Mouse (Mus musculus): ENCODE results near the gene Scand1.
A peak's percentile ranks its signal among the peaks of the same experiment; 100 is the strongest.

The Scand1 gene

DNA sequence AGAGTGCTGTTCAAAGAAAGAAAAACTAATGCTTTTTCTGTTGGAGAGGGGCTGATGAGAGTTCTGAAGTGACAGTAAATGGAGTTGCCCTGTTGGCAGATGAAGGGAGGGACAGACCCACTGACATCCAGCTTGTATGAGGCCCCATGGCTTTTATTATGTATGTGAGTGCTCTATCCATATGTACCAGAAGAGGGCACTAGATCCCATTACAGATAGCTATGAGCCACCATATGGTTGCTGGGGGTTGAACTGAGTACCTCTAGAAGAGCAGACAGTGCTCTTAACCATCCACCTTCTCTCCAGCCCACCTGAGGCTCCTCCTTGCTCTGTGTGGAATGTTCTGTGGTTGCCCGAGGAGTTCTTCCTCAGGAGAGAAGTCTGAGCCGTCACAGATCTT is 6.7 kb downstream of the Scand1 start:
- no peak for DNase-seq

DNA sequence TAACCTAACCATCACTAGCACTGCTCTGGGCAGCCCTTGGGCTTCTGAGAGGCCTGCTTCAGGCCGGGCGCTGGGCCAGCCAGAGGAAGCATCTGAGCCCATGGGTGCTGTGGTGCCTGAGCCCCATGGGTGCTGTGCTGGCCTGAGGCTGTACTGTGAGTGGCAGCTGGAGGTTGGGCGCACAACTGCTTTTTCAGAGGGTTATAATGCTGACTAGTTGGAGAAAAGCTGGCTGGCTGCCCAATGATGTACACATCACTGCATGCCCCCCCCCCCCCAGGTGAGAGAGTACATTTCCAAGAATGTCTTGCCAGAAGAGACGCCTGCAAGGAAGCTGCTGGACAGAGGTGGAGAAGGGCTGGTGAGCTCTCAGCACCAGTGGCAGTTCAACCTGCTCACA is 8.2 kb downstream of the Scand1 start:
- DNase-seq = peak in 1 of 2 experiments; percentile 36

DNA sequence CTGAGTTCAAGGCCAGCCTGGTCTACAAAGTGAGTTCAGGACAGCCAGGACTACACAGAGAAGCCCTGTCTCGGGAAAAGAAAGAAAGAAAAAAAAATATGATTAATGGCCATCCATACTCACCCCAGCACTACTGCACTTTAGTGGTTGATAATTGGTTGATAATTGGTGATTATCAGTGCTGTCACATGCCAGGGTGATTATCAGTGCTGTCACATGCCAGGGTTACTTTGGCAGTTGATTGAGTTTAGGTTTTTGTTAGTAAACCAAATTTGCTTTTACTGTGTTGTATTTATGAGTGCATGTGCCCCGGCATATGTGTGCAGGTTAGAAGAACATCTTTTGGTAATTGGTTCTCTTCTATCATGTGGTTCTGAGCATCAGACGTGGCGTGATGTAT is 10.4 kb downstream of the Scand1 start:
- DNase-seq = no peak

DNA sequence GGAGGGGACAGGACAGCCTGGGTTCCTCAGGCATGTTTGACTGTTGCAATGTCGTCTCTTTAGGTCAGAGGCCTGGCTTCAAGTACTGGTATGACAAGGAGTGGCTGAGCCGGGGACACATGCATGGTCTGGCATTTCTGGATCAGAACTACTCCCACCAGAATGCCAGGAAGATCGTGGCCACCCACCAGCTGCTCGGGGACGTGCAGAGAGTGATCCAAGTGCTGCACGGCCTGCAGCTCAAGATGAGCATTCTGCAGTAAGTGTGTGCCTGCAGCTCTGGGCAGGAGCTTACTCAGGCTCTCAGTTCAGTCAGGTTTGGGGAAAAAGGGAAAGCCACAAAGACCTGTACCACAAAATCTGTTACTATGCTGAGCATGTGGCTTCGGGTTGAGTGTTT is 14.0 kb downstream of the Scand1 start:
- DNase-seq = no peak

DNA sequence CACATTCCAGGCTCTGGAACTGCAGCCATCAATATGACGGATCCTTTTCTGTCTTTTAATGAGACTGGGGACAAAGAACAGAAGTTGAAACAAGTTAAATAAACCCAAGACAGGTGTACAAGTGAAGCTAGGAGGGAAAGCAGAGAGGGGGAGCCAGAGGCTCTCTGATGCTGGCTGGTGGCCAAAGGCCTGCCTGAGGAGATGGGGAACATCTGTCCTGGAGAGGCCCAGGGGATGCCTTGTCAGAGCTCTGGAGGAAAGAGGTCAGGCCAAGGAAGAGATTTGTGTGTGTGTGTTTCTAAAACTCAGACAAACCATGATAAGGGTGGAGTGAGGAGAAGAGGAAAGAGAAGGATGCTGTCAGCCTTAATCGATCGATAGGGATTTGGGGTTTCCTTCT is 14.9 kb downstream of the Scand1 start:
- DNase-seq = no peak

DNA sequence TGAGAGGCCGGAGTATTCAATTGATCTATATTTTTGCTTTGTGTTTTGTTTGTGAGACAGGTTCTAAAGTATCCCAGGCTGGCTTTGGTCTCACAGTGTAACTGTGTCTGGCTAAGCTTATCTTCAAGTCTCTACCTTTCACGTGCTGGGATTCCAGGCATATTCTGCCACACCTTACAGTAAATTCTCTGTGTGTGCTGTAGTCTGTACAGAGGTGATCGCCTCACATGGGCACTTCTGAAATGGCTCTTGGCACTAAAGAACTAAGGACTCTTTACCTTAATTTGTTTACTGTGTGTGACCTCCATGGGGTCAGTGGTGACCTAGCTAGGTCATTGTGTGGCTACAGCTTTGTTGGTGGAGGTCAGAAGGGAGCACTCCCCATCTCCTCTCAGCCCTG is 16.3 kb downstream of the Scand1 start:
- no peak for DNase-seq

DNA sequence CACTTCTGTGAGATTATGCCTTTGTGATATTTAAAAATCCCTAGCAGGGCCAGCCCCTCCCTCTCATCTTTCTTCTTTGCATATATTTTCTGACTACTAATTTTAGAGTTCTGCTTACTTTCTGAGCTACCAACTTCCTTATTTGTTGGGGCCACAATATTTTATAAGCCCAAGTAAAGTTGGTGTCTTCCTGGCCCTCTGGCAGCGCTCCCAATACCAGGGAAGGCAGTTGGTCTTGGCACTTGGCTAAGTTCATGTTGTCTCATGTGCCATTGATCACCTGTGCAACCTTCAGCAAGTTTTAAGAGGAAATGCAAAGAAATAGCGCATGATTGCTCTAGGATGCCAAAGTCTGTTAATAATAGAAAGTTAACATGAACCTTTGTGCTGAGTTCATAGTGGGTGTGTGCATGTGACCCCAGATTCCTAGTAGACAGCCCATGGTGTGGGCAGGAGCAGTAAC is 16.9 kb downstream of the Scand1 start:
- DNase-seq = no peak

DNA sequence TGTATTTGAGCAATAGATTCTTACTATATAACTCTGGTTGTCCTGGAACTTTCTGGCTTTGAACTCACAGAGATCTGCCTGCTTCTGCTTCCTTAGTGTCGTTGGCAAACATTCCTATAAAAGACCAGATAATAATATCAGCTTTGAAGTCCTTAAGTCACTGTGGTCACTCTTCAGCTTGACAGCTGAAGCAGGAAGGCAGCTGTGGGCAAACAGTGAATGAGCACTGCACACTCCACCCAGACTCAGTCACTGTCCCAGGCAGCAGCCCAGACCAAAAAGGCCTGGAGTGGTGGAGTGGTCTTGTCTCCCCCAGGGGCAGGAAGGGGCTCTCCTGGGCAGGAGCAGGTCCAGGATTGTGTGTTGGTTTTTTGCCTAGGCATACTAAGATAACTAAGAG is 20.5 kb downstream of the Scand1 start:
- DNase-seq = no peak

DNA sequence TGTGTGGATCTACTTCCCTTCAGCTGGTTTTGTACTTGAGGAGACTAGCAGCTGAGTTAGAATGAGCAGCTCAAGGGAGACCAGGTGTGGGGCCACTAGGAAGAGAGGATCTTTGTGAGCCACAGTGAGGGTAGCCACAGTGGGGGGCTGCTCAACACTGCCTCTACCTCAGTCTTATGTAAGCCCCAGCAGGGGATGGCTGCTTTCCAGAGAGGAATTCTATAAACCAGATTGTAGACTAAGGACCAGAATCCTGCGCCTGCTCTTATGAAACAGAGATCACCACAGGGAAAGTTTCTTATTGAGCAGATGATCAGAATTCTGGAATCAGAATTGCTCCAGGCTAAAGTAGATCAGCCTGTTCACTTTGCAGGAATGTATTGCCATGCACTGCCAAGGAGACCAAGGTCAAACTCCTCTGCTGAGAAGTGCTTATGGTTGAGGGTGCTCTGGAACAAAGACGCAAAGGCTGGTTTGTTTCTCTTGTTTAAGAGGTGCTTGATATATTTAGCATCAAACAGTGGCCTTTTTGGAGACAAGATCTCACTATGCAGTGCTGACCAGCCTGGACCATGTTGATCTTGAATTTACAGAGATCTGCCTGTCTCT is 22.8 kb downstream of the Scand1 start:
- DNase-seq = peak; percentile 80 to 86

DNA sequence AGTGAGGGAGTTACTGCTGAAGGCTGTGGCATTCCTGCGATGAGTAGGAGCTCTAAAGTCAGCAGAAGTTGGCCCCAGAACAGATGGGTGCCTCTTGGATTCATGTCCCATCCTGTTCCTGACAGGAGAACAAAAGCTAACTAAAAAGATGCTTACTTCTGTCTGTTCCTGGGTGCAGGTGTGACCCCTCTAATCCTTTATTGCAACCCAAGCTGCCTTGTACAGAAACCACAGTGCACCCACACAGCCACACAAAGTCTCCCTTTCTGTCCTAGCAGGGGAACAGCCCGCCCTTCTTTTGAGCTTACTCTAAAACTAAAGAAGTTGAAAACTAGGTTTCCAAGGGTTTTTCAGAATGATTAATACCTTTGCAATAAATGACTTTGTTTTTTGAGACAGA is 24.3 kb downstream of the Scand1 start:
- DNase-seq = no peak

DNA sequence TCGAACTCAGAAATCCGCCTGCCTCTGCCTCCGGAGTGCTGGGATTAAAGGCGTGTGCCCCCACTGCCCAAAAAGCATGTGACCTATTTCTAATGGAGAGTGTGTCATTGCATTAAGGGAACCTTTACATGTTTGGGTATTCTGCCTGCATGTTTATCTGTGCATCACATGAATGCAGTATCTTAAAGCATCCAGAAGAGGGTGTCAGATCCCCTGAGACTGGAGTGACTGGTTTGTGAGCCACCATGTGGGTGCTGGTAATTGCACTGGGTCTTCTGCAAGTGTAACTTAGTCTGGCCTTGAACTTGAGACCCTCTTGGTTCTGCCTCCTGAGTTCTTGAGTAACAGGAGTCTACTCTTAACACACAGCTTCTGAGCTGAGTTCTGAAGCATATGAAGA is 25.8 kb downstream of the Scand1 start:
- DNase-seq = no peak

DNA sequence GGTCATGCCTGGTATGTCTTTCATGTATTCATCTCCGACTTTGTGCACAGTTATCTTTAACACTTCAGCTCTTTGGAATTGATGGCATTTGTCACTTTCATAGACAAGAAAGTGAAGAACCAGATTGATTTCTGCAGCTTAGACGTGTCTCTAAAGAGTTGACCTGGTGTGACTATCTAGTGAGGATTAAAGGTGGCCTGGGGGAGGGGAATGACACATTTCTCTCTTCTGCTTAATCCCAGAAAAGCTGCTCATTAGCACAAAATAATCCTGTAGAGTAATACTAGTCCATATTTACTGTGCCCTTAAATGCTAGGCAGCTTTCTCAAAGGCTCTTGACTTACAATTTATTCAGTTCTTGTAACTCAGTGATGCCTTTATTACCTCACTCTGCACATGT is 27.3 kb downstream of the Scand1 start:
- no peak for DNase-seq

DNA sequence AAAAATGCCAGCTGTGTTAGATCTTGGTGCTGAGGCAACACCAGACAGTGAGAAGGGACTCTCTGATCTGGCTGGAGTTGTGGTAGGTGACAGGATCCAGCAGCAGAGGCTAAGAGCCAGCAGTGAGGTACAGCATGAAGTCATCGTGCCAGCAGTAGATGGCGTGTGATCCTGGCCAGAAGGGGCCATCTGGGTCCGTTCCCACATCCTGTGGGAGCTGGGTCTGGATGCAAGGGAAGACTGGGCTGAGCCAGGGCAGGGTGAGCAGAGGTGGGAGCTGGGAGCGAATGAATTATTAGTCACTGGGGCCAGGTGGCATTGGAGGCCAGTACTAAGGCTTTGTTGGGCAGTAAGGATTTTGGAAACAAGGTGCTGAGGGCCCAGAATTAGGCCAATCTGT is 31.3 kb downstream of the Scand1 start:
- peak; percentile 58 to 63 for DNase-seq

DNA sequence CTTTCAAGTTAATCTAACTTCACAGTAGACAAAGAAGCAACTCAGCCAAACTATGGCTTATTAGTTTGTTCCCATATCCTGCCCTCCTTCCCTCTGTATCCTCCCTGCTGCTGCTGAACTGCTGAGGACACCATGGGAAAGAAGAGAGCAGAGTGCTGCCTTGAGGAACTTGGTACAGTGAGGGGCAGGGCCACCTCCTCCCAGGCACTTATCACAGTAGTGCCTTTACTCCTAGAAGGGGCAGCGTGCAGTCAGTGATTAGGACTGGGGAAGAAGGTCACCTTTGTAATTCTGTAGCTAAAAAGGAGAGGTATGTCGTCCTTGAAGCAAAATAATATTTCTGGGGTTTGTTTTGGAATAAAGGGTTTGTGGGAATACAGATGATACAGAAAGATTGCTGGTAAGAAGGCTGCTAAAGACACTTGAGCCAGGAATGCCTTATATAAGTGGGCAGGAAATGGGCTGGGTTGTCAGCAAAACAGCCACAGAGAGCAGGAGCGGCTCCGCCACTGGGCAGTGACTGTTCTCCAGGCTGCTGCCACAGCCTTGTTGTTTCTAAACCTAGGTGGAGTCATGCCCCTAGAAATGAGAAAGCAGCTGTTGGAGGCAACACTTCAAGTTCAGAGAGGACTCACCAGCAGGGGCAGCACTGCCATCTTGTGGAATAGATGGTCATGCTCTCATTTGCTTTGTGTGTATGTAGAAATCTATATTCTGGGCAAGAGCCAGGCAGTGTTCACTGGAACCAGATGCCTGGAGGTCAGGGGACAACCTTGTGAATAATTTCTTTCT is 34.1 kb downstream of the Scand1 start:
- DNase-seq = peak; percentile 76 to 85

DNA sequence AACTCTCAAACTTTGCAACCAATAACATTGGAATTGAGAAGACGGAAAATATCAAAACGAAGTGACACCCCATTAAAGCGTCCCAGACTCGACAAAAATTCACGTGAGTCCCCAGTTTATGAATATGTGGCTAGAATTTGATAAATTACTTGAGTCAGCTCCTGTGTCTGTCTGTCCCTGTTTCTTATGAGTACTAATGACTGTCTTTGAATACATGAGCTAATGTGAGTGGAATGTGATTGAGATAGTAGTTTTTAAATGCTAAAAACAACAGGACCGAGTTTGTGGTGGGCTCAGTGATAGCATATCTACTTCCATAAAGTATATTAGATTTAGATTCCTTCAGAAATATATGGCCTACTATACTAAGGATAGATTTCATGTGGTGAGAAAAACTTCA is 40.0 kb downstream of the Scand1 start:
- no peak for DNase-seq

DNA sequence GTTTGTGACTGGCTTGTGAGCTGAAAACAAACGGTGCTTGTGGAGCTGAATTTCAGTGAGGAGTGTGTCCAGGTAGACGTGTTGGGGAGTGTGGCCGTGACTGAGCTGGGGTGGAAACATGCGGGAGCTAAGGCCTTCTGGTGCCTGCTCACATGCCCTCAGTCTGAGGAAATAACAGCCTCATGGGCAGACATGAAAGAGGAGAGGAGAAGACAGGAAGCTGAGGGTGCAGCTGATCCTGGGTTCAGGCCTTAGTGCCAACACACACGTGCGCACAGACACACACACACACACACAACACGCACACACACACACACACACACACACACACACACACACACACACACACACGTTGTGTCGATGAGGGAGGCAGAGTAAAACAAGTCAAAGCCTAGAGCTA is 44.9 kb downstream of the Scand1 start:
- no peak for DNase-seq

DNA sequence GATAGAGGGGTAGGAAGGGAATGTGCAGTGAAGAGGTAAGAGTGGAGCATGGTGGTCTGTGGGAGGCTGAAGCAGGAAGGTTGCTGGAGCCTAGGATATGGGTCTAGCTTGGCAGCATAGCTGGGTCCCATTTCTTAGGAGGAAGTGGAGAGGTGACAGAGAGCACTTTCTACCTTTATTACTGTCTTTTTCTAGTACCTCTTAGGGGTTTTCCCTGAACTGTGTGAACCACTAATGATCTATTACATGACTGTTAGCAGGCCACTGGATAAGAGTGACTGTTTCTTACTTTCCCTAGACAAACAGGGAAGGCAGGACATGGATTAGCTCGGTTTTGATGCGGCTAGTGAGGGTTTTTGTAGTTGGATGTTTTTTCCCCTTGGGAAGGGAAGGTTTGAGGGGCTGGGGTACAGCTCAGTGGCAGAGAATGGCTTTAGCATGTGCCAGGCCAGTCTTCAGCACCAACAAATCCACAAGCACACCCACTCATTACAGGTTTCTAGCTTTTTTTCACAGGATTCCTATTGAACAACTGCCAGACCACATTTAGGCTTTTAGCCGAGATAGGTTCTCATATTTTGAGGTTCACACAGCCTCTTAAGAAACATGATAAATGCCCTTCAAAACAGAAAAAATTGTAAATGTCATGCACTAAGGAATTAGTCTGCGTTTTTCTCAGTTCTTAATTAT is 49.2 kb downstream of the Scand1 start:
- DNase-seq = no peak

Data from cerebellum, postnatal 25 days (tissue).